Mouse (Mus musculus): ENCODE results near the gene Rbms3. TPM values are rescaled to one million over a fixed set of nuclear protein-coding genes. Genes with fewer than 3 reads are reported as not detected.
A peak's percentile ranks its signal among the peaks of the same experiment; 100 is the strongest.

The Rbms3 gene
- total RNA-seq, 4 experiments from 2014 or later, result 18.3 to 45.0 (median 31.7) TPM

- DNase-seq, result no peak
Observed at GRCm38 (mm10) chr9:117091253-117092176, 538.2 kb downstream of the Rbms3 start.

- DNase-seq, result peak; percentile 17
Observed at GRCm38 (mm10) chr9:117089409-117090147, 540.1 kb downstream of the Rbms3 start.

- DNase-seq, result no peak
Observed at GRCm38 (mm10) chr9:117088309-117088708, 541.4 kb downstream of the Rbms3 start.

- DNase-seq, result no peak
Observed at GRCm38 (mm10) chr9:117085706-117086105, 544.0 kb downstream of the Rbms3 start.

GRCm38 (mm10) chr9:117084471-117084870, 545.2 kb downstream of the Rbms3 start:
- no peak for DNase-seq

- no peak for DNase-seq
Observed at GRCm38 (mm10) chr9:117079471-117079870, 550.2 kb downstream of the Rbms3 start.

GRCm38 (mm10) chr9:117077548-117077947, 552.2 kb downstream of the Rbms3 start:
- no peak for DNase-seq

GRCm38 (mm10) chr9:117076785-117077184, 552.9 kb downstream of the Rbms3 start:
- DNase-seq, result no peak

- no peak for DNase-seq
Observed at GRCm38 (mm10) chr9:117072433-117073099, 557.1 kb downstream of the Rbms3 start.

GRCm38 (mm10) chr9:117070616-117071015, 559.1 kb downstream of the Rbms3 start:
- no peak for DNase-seq

GRCm38 (mm10) chr9:117069232-117069631, 560.5 kb downstream of the Rbms3 start:
- DNase-seq, result no peak

GRCm38 (mm10) chr9:117067703-117068419, 561.9 kb downstream of the Rbms3 start:
- DNase-seq, result no peak

- no peak for DNase-seq
Observed at GRCm38 (mm10) chr9:117066502-117066901, 563.2 kb downstream of the Rbms3 start.

GRCm38 (mm10) chr9:117065601-117066000, 564.1 kb downstream of the Rbms3 start:
- no peak for DNase-seq

GRCm38 (mm10) chr9:117059586-117059985, 570.1 kb downstream of the Rbms3 start:
- no peak for DNase-seq

GRCm38 (mm10) chr9:117059135-117059534, 570.6 kb downstream of the Rbms3 start:
- no peak for DNase-seq

GRCm38 (mm10) chr9:117051935-117052334, 577.8 kb downstream of the Rbms3 start:
- DNase-seq, result no peak

GRCm38 (mm10) chr9:117048641-117049040, 581.1 kb downstream of the Rbms3 start:
- no peak for DNase-seq

GRCm38 (mm10) chr9:117041993-117042366, 587.7 kb downstream of the Rbms3 start:
- no peak for DNase-seq

- no peak for DNase-seq
Observed at GRCm38 (mm10) chr9:117041291-117041992, 588.3 kb downstream of the Rbms3 start.

GRCm38 (mm10) chr9:117039941-117040453, 589.7 kb downstream of the Rbms3 start:
- peak; percentile 85 for DNase-seq
